1 mouse cellular context compared by ENCODE assay signal in the genomic region with DNA sequence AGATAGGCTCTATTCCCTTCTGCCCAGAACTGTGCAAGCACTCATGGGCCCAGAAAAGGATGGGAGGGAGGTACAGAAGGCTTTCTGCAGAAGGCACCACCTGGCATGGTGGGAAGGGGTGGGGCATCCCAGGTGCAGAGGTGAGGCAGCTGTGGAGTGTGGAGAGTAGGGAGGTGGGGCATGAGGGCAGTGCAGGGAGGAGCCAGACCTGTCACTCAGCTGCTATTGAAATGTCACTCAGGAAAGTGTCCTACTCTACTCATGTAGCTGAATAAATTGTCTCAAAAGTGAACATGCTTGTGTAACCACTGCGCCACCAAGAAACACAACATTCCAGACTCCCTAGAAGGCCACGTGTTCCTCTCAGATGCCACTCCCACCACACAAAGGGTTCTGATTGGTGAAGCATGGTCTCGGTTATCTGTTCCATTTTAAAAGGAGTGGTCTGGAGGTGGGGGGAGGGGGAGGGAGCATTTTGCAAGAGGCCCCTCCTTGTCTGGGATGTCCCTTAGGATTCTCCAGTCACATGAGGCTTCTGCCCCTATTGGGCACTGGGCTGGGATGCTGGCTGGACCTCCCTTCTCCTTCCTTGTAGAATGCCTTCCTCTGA.
TF ChIP-seq lines count a peak whose summit lies in the region.

No protein-coding gene starts in this region.

TF ChIP-seq in CH12.LX, 34 proteins besides CTCF, POLR2A, EP300 and RAD21:
- TF ChIP-seq BHLHE40 (IDR thresholded peaks at IDR 0.05; ENCODE audit: low read depth, low read length) (no peak), TBP (conservative IDR thresholded peaks at IDR 0.05; ENCODE audit: low read depth, low read length) (no peak), TCF12 (IDR thresholded peaks at IDR 0.05; ENCODE audit: low read depth, low read length) (no peak), USF2 (conservative IDR thresholded peaks at IDR 0.05; ENCODE audit: low read depth, low read length) (no peak), JUND (conservative IDR thresholded peaks at IDR 0.05; ENCODE audit: low read depth, low read length) (no peak), ZC3H11A (IDR thresholded peaks at IDR 0.05; ENCODE audit: low read depth, low read length) (no peak), CHD2 (IDR thresholded peaks at IDR 0.05; ENCODE audit: low read length) (no peak), UBTF (IDR thresholded peaks at IDR 0.05; ENCODE audit: low read depth, low read length) (no peak), NRF1 (IDR thresholded peaks at IDR 0.05; ENCODE audit: low read depth, low read length) (no peak), GABPA (IDR thresholded peaks at IDR 0.05; ENCODE audit: insufficient replicate concordance, low read depth, low read length) (no peak), ZMIZ1 (IDR thresholded peaks at IDR 0.05; ENCODE audit: low read depth, low read length) (no peak), ZKSCAN1 (IDR thresholded peaks at IDR 0.05; ENCODE audit: borderline replicate concordance, low read depth, low read length) (no peak), MAZ (IDR thresholded peaks at IDR 0.05; ENCODE audit: low read depth, low read length) (no peak), USF1 (IDR thresholded peaks at IDR 0.05; ENCODE audit: low read depth, low read length) (no peak), NELFE (IDR thresholded peaks at IDR 0.05; ENCODE audit: low read depth, low read length) (no peak), PAX5 (IDR thresholded peaks at IDR 0.05; ENCODE audit: low read length) (no peak), E2F4 (IDR thresholded peaks at IDR 0.05; ENCODE audit: insufficient replicate concordance, low read depth, low read length) (no peak)
